Mouse (Mus musculus): ENCODE measurements around the gene Rbfox2.
A peak's percentile ranks its signal among the peaks of the same experiment; 100 is the strongest.

Rbfox2 gene

GRCm38 (mm10) chr15:77202881-77203254 lies 103.9 kb downstream of the Rbfox2 start:
- Histone ChIP-seq H3K9me3 (ENCODE audit: low read length) (peaks cover 9% of the 10 kb centered on the region), H3K4me1 (replicated peaks; ENCODE audit: low read depth, low read length) (peaks cover 77% of the 10 kb centered on the region), H3K36me3 (ENCODE audit: insufficient read depth, low read length) (peaks cover 18% of the 10 kb centered on the region; the same call in 1 of the 2 replicates), H3K27me3 (ENCODE audit: insufficient read depth, low read length) (no peaks in the 10 kb centered on the region), H3K4me3 (replicated peaks; ENCODE audit: low read length) (peak overlapping the region; percentile 13; the same call in 1 of the 2 replicates)
- TF ChIP-seq NANOG (IDR thresholded peaks at IDR 0.05; ENCODE audit: borderline replicate concordance, low read length) (no peak), CTCF (conservative IDR thresholded peaks at IDR 0.05; ENCODE audit: low read length) (no peak), POU5F1 (IDR thresholded peaks at IDR 0.05; ENCODE audit: borderline replicate concordance, low read length) (no peak)

- Histone ChIP-seq H3K36me3 (ENCODE audit: insufficient read depth, low read length) (peaks cover 18% of the 10 kb centered on the region; the same call in 1 of the 2 replicates), H3K9me3 (ENCODE audit: low read length) (peaks cover 9% of the 10 kb centered on the region), H3K4me1 (replicated peaks; ENCODE audit: low read depth, low read length) (peaks cover 77% of the 10 kb centered on the region), H3K4me3 (replicated peaks; ENCODE audit: low read length) (no peak overlapping the region), H3K27me3 (ENCODE audit: insufficient read depth, low read length) (no peaks in the 10 kb centered on the region)
- TF ChIP-seq CTCF (conservative IDR thresholded peaks at IDR 0.05; ENCODE audit: low read length) (no peak), POU5F1 (IDR thresholded peaks at IDR 0.05; ENCODE audit: borderline replicate concordance, low read length) (no peak), NANOG (IDR thresholded peaks at IDR 0.05; ENCODE audit: borderline replicate concordance, low read length) (peak; percentile 74)
Measured at GRCm38 (mm10) chr15:77202223-77202622, 104.6 kb downstream of the Rbfox2 start.

GRCm38 (mm10) chr15:77196827-77197226 lies 110.0 kb downstream of the Rbfox2 start:
- no peak overlapping the region for H3K4me3 ChIP-seq (replicated peaks; ENCODE audit: low read length)
- no peaks in the 10 kb centered on the region for H3K27me3 ChIP-seq (ENCODE audit: insufficient read depth, low read length)
- peaks cover 15% of the 10 kb centered on the region; the same call in 1 of the 2 replicates for H3K36me3 ChIP-seq (ENCODE audit: insufficient read depth, low read length)
- H3K9me3 ChIP-seq (ENCODE audit: low read length), result no peaks in the 10 kb centered on the region
- peaks cover 76% of the 10 kb centered on the region for H3K4me1 ChIP-seq (replicated peaks; ENCODE audit: low read depth, low read length)
- TF ChIP-seq CTCF (conservative IDR thresholded peaks at IDR 0.05; ENCODE audit: low read length) (no peak), NANOG (IDR thresholded peaks at IDR 0.05; ENCODE audit: borderline replicate concordance, low read length) (no peak), POU5F1 (IDR thresholded peaks at IDR 0.05; ENCODE audit: borderline replicate concordance, low read length) (no peak)

- H3K9me3 ChIP-seq (ENCODE audit: low read length), result no peaks in the 10 kb centered on the region
- H3K27me3 ChIP-seq (ENCODE audit: insufficient read depth, low read length), result no peaks in the 10 kb centered on the region
- peaks cover 68% of the 10 kb centered on the region for H3K4me1 ChIP-seq (replicated peaks; ENCODE audit: low read depth, low read length)
- H3K4me3 ChIP-seq (replicated peaks; ENCODE audit: low read length), result no peak overlapping the region
- TF ChIP-seq CTCF (conservative IDR thresholded peaks at IDR 0.05; ENCODE audit: low read length) (no peak), POU5F1 (IDR thresholded peaks at IDR 0.05; ENCODE audit: borderline replicate concordance, low read length) (no peak), NANOG (IDR thresholded peaks at IDR 0.05; ENCODE audit: borderline replicate concordance, low read length) (no peak)
- peaks cover 11% of the 10 kb centered on the region; the same call in 1 of the 2 replicates for H3K36me3 ChIP-seq (ENCODE audit: insufficient read depth, low read length)
Measured at GRCm38 (mm10) chr15:77196001-77196400, 110.8 kb downstream of the Rbfox2 start.

- peaks cover 6% of the 10 kb centered on the region; the same call in 1 of the 2 replicates for H3K36me3 ChIP-seq (ENCODE audit: insufficient read depth, low read length)
- no peak for TF ChIP-seq NANOG (IDR thresholded peaks at IDR 0.05; ENCODE audit: borderline replicate concordance, low read length)
- TF ChIP-seq CTCF (conservative IDR thresholded peaks at IDR 0.05; ENCODE audit: low read length), result no peak
- no peak for TF ChIP-seq POU5F1 (IDR thresholded peaks at IDR 0.05; ENCODE audit: borderline replicate concordance, low read length)
- 0 out of 2 replicates have a peak overlapping the region, but pooled peaks have one; percentile 4 for H3K4me3 ChIP-seq (replicated peaks; ENCODE audit: low read length)
- no peaks in the 10 kb centered on the region for H3K27me3 ChIP-seq (ENCODE audit: insufficient read depth, low read length)
- peaks cover 65% of the 10 kb centered on the region for H3K4me1 ChIP-seq (replicated peaks; ENCODE audit: low read depth, low read length)
- H3K9me3 ChIP-seq (ENCODE audit: low read length), result no peaks in the 10 kb centered on the region
Measured at GRCm38 (mm10) chr15:77192154-77192935, 114.5 kb downstream of the Rbfox2 start.

GRCm38 (mm10) chr15:77186096-77186495 lies 120.7 kb downstream of the Rbfox2 start:
- Histone ChIP-seq H3K36me3 (ENCODE audit: insufficient read depth, low read length) (no peaks in the 10 kb centered on the region), H3K4me3 (replicated peaks; ENCODE audit: low read length) (no peak overlapping the region), H3K4me1 (replicated peaks; ENCODE audit: low read depth, low read length) (peaks cover 50% of the 10 kb centered on the region), H3K27me3 (ENCODE audit: insufficient read depth, low read length) (no peaks in the 10 kb centered on the region), H3K9me3 (ENCODE audit: low read length) (no peaks in the 10 kb centered on the region)
- TF ChIP-seq CTCF (conservative IDR thresholded peaks at IDR 0.05; ENCODE audit: low read length) (peak; percentile 26), POU5F1 (IDR thresholded peaks at IDR 0.05; ENCODE audit: borderline replicate concordance, low read length) (no peak), NANOG (IDR thresholded peaks at IDR 0.05; ENCODE audit: borderline replicate concordance, low read length) (no peak)

- Histone ChIP-seq H3K4me3 (replicated peaks; ENCODE audit: low read length) (no peak overlapping the region), H3K4me1 (replicated peaks; ENCODE audit: low read depth, low read length) (peaks cover 51% of the 10 kb centered on the region), H3K36me3 (ENCODE audit: insufficient read depth, low read length) (no peaks in the 10 kb centered on the region), H3K9me3 (ENCODE audit: low read length) (no peaks in the 10 kb centered on the region), H3K27me3 (ENCODE audit: insufficient read depth, low read length) (no peaks in the 10 kb centered on the region)
- TF ChIP-seq POU5F1 (IDR thresholded peaks at IDR 0.05; ENCODE audit: borderline replicate concordance, low read length), result no peak
- TF ChIP-seq CTCF (conservative IDR thresholded peaks at IDR 0.05; ENCODE audit: low read length), result no peak
- TF ChIP-seq NANOG (IDR thresholded peaks at IDR 0.05; ENCODE audit: borderline replicate concordance, low read length), result no peak
Measured at GRCm38 (mm10) chr15:77185614-77186013, 121.2 kb downstream of the Rbfox2 start.

- no peaks in the 10 kb centered on the region for H3K36me3 ChIP-seq (ENCODE audit: insufficient read depth, low read length)
- peaks cover 38% of the 10 kb centered on the region for H3K4me1 ChIP-seq (replicated peaks; ENCODE audit: low read depth, low read length)
- no peak for TF ChIP-seq POU5F1 (IDR thresholded peaks at IDR 0.05; ENCODE audit: borderline replicate concordance, low read length)
- no peak for TF ChIP-seq NANOG (IDR thresholded peaks at IDR 0.05; ENCODE audit: borderline replicate concordance, low read length)
- TF ChIP-seq CTCF (conservative IDR thresholded peaks at IDR 0.05; ENCODE audit: low read length), result no peak
- no peak overlapping the region for H3K4me3 ChIP-seq (replicated peaks; ENCODE audit: low read length)
- no peaks in the 10 kb centered on the region for H3K9me3 ChIP-seq (ENCODE audit: low read length)
- no peaks in the 10 kb centered on the region for H3K27me3 ChIP-seq (ENCODE audit: insufficient read depth, low read length)
Measured at GRCm38 (mm10) chr15:77182800-77183199, 124.0 kb downstream of the Rbfox2 start.

Data from E14TG2a.4 (cell line).